Mouse (Mus musculus) kidney, adult 2 months (tissue): Measurements from ENCODE around the gene Bmpr1b.

Experiments used
- CTCF ChIP-seq: fragments of 200-500 bp; conservative IDR thresholded peaks from 2 replicates; pipeline ENCODE4 v1.5.1; 2011; ENCODE audit warnings: low read depth, mild to moderate bottlenecking, control low read depth, low read length, moderate library complexity, mixed read lengths; ENCODE audit not compliant: insufficient read depth, insufficient read length
- POLR2A ChIP-seq: fragments of 200-500 bp; IDR thresholded peaks from one replicate; pipeline ENCODE4 v1.6.1; 2011; ENCODE audit warnings: low read depth, low read length, control low read depth

GRCm38 (mm10) chr3:141794371-141794770, 374.9 kb downstream of the Bmpr1b start:
- TF ChIP-seq CTCF, result no peak
- TF ChIP-seq POLR2A, result no peak
